Comparison of ENCODE assay signal across 8 mouse cellular contexts in the genomic region with DNA sequence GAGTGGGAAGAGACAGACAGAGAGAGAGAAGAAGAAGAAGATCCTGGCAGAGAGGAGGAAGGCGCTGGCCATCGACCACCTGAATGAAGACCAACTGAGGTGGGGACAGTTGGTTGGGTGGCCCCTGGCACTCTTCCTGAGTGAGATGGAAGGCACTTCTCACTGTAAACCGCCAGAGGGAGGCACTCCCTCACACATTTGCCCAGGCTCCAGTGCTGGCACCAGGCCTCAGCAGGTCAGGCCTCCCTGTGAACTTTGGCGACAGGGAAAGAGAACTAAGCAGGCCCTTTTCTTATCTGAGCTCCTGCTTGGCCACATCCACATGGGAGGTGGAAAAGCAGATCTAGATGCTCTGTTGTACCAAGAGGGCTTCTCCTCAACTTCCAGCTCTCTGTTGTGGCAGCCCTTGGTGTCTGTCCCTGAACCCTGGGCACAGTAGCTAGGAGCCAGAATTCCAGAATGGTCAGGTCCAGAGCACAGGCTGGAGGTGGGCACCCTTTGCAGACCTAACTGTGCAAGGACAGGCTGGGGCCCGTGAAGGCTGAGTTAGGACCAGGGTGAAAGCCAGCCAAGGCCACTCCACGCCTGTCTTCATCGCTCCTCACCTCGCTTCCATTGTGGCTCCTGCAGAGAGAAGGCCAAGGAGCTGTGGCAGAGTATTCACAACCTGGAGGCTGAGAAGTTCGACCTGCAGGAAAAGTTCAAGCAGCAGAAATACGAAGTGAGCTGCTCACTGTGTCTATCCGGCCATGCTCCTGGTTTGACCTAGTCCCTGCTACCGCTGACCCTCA. TPM values are rescaled to one million over a fixed set of nuclear protein-coding genes. Genes with fewer than 3 reads are reported as not detected.
DNase-seq lines count a peak whose midpoint lies in the region; ATAC-seq lines count a peak whose summit lies in the region.

No protein-coding gene starts in this region.

- no peak overlapping the region for H3K9ac ChIP-seq in intestine, embryonic 15.5 days
- H3K9ac ChIP-seq in intestine, embryonic 16.5 days (ENCODE audit: low read depth, low read length), result no peak overlapping the region
- no peak overlapping the region for H3K9ac ChIP-seq in liver, embryonic 13.5 days

- H3K27ac ChIP-seq in intestine, embryonic 15.5 days, result 0 out of 2 replicates have a peak overlapping the region, but pooled peaks have one; percentile 22
- H3K27ac ChIP-seq in intestine, embryonic 16.5 days (ENCODE audit: low read length), result no peak overlapping the region
- H3K27ac ChIP-seq in liver, embryonic 13.5 days, result no peak overlapping the region

- H3K4me3 ChIP-seq in intestine, embryonic 15.5 days (replicated peaks), result no peak overlapping the region
- no peak overlapping the region for H3K4me3 ChIP-seq in intestine, embryonic 16.5 days (ENCODE audit: low read length)
- no peak overlapping the region for H3K4me3 ChIP-seq in liver, embryonic 13.5 days (replicated peaks)

- H3K9me3 ChIP-seq in intestine, embryonic 15.5 days, result no peaks in the 10 kb centered on the region
- H3K9me3 ChIP-seq in intestine, embryonic 16.5 days (ENCODE audit: control insufficient read depth, low read length), result no peaks in the 10 kb centered on the region
- no peaks in the 10 kb centered on the region for H3K9me3 ChIP-seq in liver, embryonic 13.5 days (replicated peaks)

- ATAC-seq in intestine, embryonic 15.5 days, result no peak
- no peak for ATAC-seq in intestine, embryonic 16.5 days
- ATAC-seq in granulocyte monocyte progenitor cell, adult 5-6 weeks (replicated peaks; ENCODE audit: poor library complexity, severe bottlenecking), result peak; percentile 56; the same call in 1 of the 2 replicates
- ATAC-seq in liver, embryonic 13.5 days (ENCODE audit: low read depth), result 0 out of 2 replicates have a peak, but pooled peaks have one; percentile 35
- ATAC-seq in CD4-positive, CD25-positive, alpha-beta regulatory T cell, adult 4 months, result no peak

- 68% methylated on average over 12 of the region's 12 CpGs for WGBS in intestine, embryonic 15.5 days
- WGBS in intestine, embryonic 16.5 days, result 70% methylated on average over 12 of the region's 12 CpGs
- 64% methylated on average over 12 of the region's 12 CpGs for WGBS in liver, embryonic 13.5 days (ENCODE audit: insufficient replicate concordance)

- H3K36me3 ChIP-seq in intestine, embryonic 15.5 days, result no peaks in the 10 kb centered on the region
- H3K36me3 ChIP-seq in intestine, embryonic 16.5 days (ENCODE audit: control insufficient read depth, insufficient read depth, low read length), result no peaks in the 10 kb centered on the region
- no peaks in the 10 kb centered on the region for H3K36me3 ChIP-seq in liver, embryonic 13.5 days

- peaks cover 10% of the 10 kb centered on the region; the same call in 1 of the 2 replicates for H3K4me1 ChIP-seq in intestine, embryonic 15.5 days (replicated peaks)
- peaks cover 7% of the 10 kb centered on the region; the same call in 1 of the 2 replicates for H3K4me1 ChIP-seq in intestine, embryonic 16.5 days (ENCODE audit: control insufficient read depth, insufficient read depth, low read length)
- H3K4me1 ChIP-seq in liver, embryonic 13.5 days (replicated peaks), result peaks cover 53% of the 10 kb centered on the region

- peak; percentile 32 for DNase-seq in A20 (ENCODE audit: low read depth, low spot score)
- DNase-seq in adrenal gland, adult 2 months, result peak; percentile 43
- DNase-seq in liver, embryonic 13.5 days, result peak; percentile 13
- peak; percentile 28 for DNase-seq in right cerebral cortex, postnatal 4 days

- H3K4me2 ChIP-seq in intestine, embryonic 15.5 days (replicated peaks), result no peak overlapping the region
- H3K4me2 ChIP-seq in intestine, embryonic 16.5 days (ENCODE audit: low read depth, low read length), result no peak overlapping the region
- no peak overlapping the region for H3K4me2 ChIP-seq in liver, embryonic 13.5 days

- H3K27me3 ChIP-seq in intestine, embryonic 15.5 days (replicated peaks), result no peaks in the 10 kb centered on the region
- no peaks in the 10 kb centered on the region for H3K27me3 ChIP-seq in intestine, embryonic 16.5 days (replicated peaks; ENCODE audit: control insufficient read depth, insufficient read depth, low read length)
- no peaks in the 10 kb centered on the region; the same call in 1 of the 2 replicates for H3K27me3 ChIP-seq in liver, embryonic 13.5 days

RNA-seq across cellular contexts. Expression of gene Tnnt2, which starts 14.8 kb away (rescaled TPM):
- polyA plus RNA-seq in intestine, embryonic 15.5 days (2015; fragmentation: Nextera tagmentation; extraction: Ambion mirVana), result 16.4 and 17.4 TPM in 2 replicates
- 23.5 and 26.7 TPM in 2 replicates for polyA plus RNA-seq in intestine, embryonic 16.5 days (2015; fragmentation: Nextera tagmentation; extraction: Ambion mirVana)
- total RNA-seq in adrenal gland, adult 2 months (2021), result 1 to 10 TPM; 3.1 to 5.7 TPM
- polyA plus RNA-seq in adrenal gland, adult 2 months (2012; rRNA removed), result 0.66 and 1.00 TPM in 2 replicates
- total RNA-seq in granulocyte monocyte progenitor cell, adult 5-6 weeks (2014; fragmentation: Nextera tagmentation), result not detected in 2 replicates
- not detected in 2 replicates for total RNA-seq in granulocyte monocyte progenitor cell, adult 5-6 weeks (2017)
- 4.3 and 19.2 TPM in 2 replicates for polyA plus RNA-seq in liver, embryonic 13.5 days (2015; fragmentation: Nextera tagmentation; extraction: Ambion mirVana)
- 1 to 10 TPM in 1 of 2 experiments, under 1 TPM in 1; 0.83 to 1.4 TPM for polyA plus RNA-seq in CD4-positive, CD25-positive, alpha-beta regulatory T cell, adult 4 months (2017; shearing (Covaris generic))

RNA-seq across cellular contexts. Expression of gene Lad1, which starts 32.5 kb away (rescaled TPM):
- polyA plus RNA-seq in intestine, embryonic 15.5 days (2015; fragmentation: Nextera tagmentation; extraction: Ambion mirVana), result 179 and 196 TPM in 2 replicates
- polyA plus RNA-seq in intestine, embryonic 16.5 days (2015; fragmentation: Nextera tagmentation; extraction: Ambion mirVana), result 260 and 283 TPM in 2 replicates
- under 1 TPM; 0.14 to 0.17 TPM for total RNA-seq in adrenal gland, adult 2 months (2021)
- 0.38 and 0.40 TPM in 2 replicates for polyA plus RNA-seq in adrenal gland, adult 2 months (2012; rRNA removed)
- not detected in 2 replicates for total RNA-seq in granulocyte monocyte progenitor cell, adult 5-6 weeks (2014; fragmentation: Nextera tagmentation)
- total RNA-seq in granulocyte monocyte progenitor cell, adult 5-6 weeks (2017), result not detected in 2 replicates
- polyA plus RNA-seq in liver, embryonic 13.5 days (2015; fragmentation: Nextera tagmentation; extraction: Ambion mirVana), result 0.16 and 0.68 TPM in 2 replicates
- polyA plus RNA-seq in CD4-positive, CD25-positive, alpha-beta regulatory T cell, adult 4 months (2017; shearing (Covaris generic)), result 10 to 100 TPM in 1 of 2 experiments, 1 to 10 TPM in 1; 9.2 to 13.6 TPM

Comparison
In these comparisons a context has a peak if more than half of its experiments do, and no peak if none do; other contexts are left out.
1. ATAC-seq: peak in granulocyte monocyte progenitor cell, adult 5-6 weeks (single experiment) and liver, embryonic 13.5 days (single experiment); none in intestine, embryonic 15.5 days (single experiment), intestine, embryonic 16.5 days (single experiment) and CD4-positive, CD25-positive, alpha-beta regulatory T cell, adult 4 months (single experiment).
2. RNA of gene Lad1, which starts 32.5 kb away (polyA plus RNA-seq): 260 to 283 TPM in intestine, embryonic 16.5 days and 179 to 196 TPM in intestine, embryonic 15.5 days; 9.2 to 13.6 TPM in CD4-positive, CD25-positive, alpha-beta regulatory T cell, adult 4 months, 0.38 to 0.40 TPM in adrenal gland, adult 2 months and 0.16 to 0.68 TPM in liver, embryonic 13.5 days; every median in the first group is over 10 times any median in the second.
3. Peak in every context shown above with its lines, with median percentiles within 50 percentile points of each other: DNase-seq.